Mouse (Mus musculus) CH12.LX (cell line): ENCODE results near the gene Itprip. TPM values are rescaled to one million over a fixed set of nuclear protein-coding genes. Genes with fewer than 3 reads are reported as not detected.

Source experiments
- DNase-seq: peaks from one replicate; pipeline ENCODE4 v3.0.0-alpha.2; 2013; ENCODE audit errors: extremely low read depth
- H3K27ac ChIP-seq: 2 replicates; pipeline ENCODE4 v1.5.1; 2012; ENCODE audit warnings: low read depth, mild to moderate bottlenecking, control low read depth, moderate library complexity; ENCODE audit not compliant: insufficient read depth
- H3K27me3 ChIP-seq: replicated peaks from 2 replicates; pipeline ENCODE3; 2012; ENCODE audit warnings: inconsistent platforms
- H3K36me3 ChIP-seq, 2 experiments: replicated peaks in 1 of 2; 2 replicates each; pipeline versions ENCODE3 to v1.6.1; 2012; ENCODE audit warnings: inconsistent platforms in 1 of 2, low read length in 1 of 2, mild to moderate bottlenecking in 1 of 2, mixed read lengths in 1 of 2, moderate library complexity in 1 of 2; ENCODE audit not compliant: control insufficient read depth in 1 of 2, insufficient read depth in 1 of 2
- H3K4me1 ChIP-seq, 2 experiments: 2 replicates each; pipeline ENCODE4 v1.6.1; 2012; ENCODE audit warnings: inconsistent platforms in 1 of 2, moderate library complexity in 1 of 2; ENCODE audit not compliant: insufficient read depth in 2 of 2, control insufficient read depth in 1 of 2
- H3K4me2 ChIP-seq: 2 replicates; pipeline ENCODE4 v1.6.1; 2012; ENCODE audit warnings: low read depth, mild to moderate bottlenecking, control low read depth; ENCODE audit not compliant: poor library complexity, insufficient read depth, severe bottlenecking
- H3K4me3 ChIP-seq, 3 experiments: fragments of 150-350 bp in 1 of 3; sonication (generic) in 1 of 3; replicated peaks in 1 of 3; 2 replicates each; pipeline versions ENCODE3 to v1.5.1; 2011 to 2012; ENCODE audit warnings: low read depth in 2 of 3, low read length in 2 of 3, mild to moderate bottlenecking in 2 of 3, moderate library complexity in 2 of 3, control low read depth in 1 of 3, improper control_type of control experiment in 1 of 3, inconsistent platforms in 1 of 3, mixed read lengths in 1 of 3; ENCODE audit not compliant: poor library complexity in 1 of 3
- H3K79me2 ChIP-seq: replicated peaks from 2 replicates; pipeline ENCODE4 v1.6.1; 2012; ENCODE audit warnings: mild to moderate bottlenecking, moderate library complexity; ENCODE audit not compliant: control insufficient read depth, poor library complexity, insufficient read depth, severe bottlenecking; ENCODE audit errors: extremely low read depth
- H3K9ac ChIP-seq: 2 replicates; pipeline ENCODE4 v1.6.1; 2012; ENCODE audit warnings: low read depth, mild to moderate bottlenecking, control low read depth, moderate library complexity; ENCODE audit not compliant: insufficient read depth
- H3K9me3 ChIP-seq: replicated peaks from 2 replicates; pipeline ENCODE3; 2012; ENCODE audit warnings: low read length, inconsistent platforms, mixed read lengths
- E2F4 ChIP-seq: IDR thresholded peaks from 2 replicates; pipeline ENCODE4 v1.6.1; 2011; ENCODE audit warnings: low read depth, low read length, improper control_type of control experiment; ENCODE audit not compliant: insufficient replicate concordance
- ELF1 ChIP-seq: IDR thresholded peaks from 2 replicates; pipeline ENCODE4 v1.6.1; 2014; ENCODE audit warnings: low read depth, mild to moderate bottlenecking, inconsistent platforms, low read length, improper control_type of control experiment
- EP300 ChIP-seq: IDR thresholded peaks from 2 replicates; pipeline ENCODE4 v1.6.1; 2011; ENCODE audit warnings: low read length, improper control_type of control experiment
- IRF4 ChIP-seq: IDR thresholded peaks from 2 replicates; pipeline ENCODE4 v1.6.1; 2014; ENCODE audit warnings: low read depth, mild to moderate bottlenecking, inconsistent platforms, low read length, improper control_type of control experiment
- JUND ChIP-seq: conservative IDR thresholded peaks from 2 replicates; pipeline ENCODE4 v1.6.1; 2011; ENCODE audit warnings: low read depth, low read length, improper control_type of control experiment
- KAT2A ChIP-seq: IDR thresholded peaks from 2 replicates; pipeline ENCODE4 v1.6.1; 2012; ENCODE audit warnings: low read length, improper control_type of control experiment, inconsistent platforms; ENCODE audit not compliant: insufficient replicate concordance
- MAFK ChIP-seq: IDR thresholded peaks from 2 replicates; pipeline ENCODE4 v1.6.1; 2011; ENCODE audit warnings: low read length, improper control_type of control experiment; ENCODE audit not compliant: insufficient replicate concordance
- MAZ ChIP-seq: IDR thresholded peaks from 2 replicates; pipeline ENCODE4 v1.6.1; 2012; ENCODE audit warnings: low read depth, mild to moderate bottlenecking, inconsistent platforms, low read length, improper control_type of control experiment, moderate library complexity
- MEF2A ChIP-seq: IDR thresholded peaks from 2 replicates; pipeline ENCODE4 v1.6.1; 2014; ENCODE audit warnings: low read depth, mild to moderate bottlenecking, inconsistent platforms, low read length, improper control_type of control experiment, borderline replicate concordance
- MYC ChIP-seq: IDR thresholded peaks from 2 replicates; pipeline ENCODE4 v1.6.1; 2011; ENCODE audit warnings: low read depth, mild to moderate bottlenecking, improper control_type of control experiment, low read length
- NELFE ChIP-seq: IDR thresholded peaks from 2 replicates; pipeline ENCODE4 v1.6.1; 2011; ENCODE audit warnings: low read depth, low read length, improper control_type of control experiment
- POLR2AphosphoS2 ChIP-seq: IDR thresholded peaks from 2 replicates; pipeline ENCODE4 v1.6.1; 2011; ENCODE audit warnings: low read depth, low read length, improper control_type of control experiment
- SIN3A ChIP-seq: IDR thresholded peaks from 2 replicates; pipeline ENCODE4 v1.6.1; 2012; ENCODE audit warnings: low read length, improper control_type of control experiment, inconsistent platforms
- TBP ChIP-seq: conservative IDR thresholded peaks from 2 replicates; pipeline ENCODE4 v1.6.1; 2011; ENCODE audit warnings: low read depth, low read length, improper control_type of control experiment
- USF1 ChIP-seq: IDR thresholded peaks from 2 replicates; pipeline ENCODE4 v1.6.1; 2014; ENCODE audit warnings: low read depth, mild to moderate bottlenecking, inconsistent platforms, low read length, improper control_type of control experiment
- USF2 ChIP-seq: conservative IDR thresholded peaks from 2 replicates; pipeline ENCODE4 v1.6.1; 2011; ENCODE audit warnings: low read depth, low read length, improper control_type of control experiment
- ZC3H11A ChIP-seq: IDR thresholded peaks from 2 replicates; pipeline ENCODE4 v1.6.1; 2012; ENCODE audit warnings: low read depth, mild to moderate bottlenecking, inconsistent platforms, low read length, improper control_type of control experiment
- ZMIZ1 ChIP-seq: IDR thresholded peaks from 2 replicates; pipeline ENCODE4 v1.6.1; 2012; ENCODE audit warnings: low read depth, mild to moderate bottlenecking, inconsistent platforms, low read length, improper control_type of control experiment
- dilution Hi-C: fragments of 300-500 bp; cut with MboI; formaldehyde crosslinking; loops from 2 replicates; pipeline ENCODE4 v1.14.3; 2020; ENCODE audit warnings: low sequenced_read_pairs; ENCODE audit not compliant: extremely low pct_unique_long_range_greater_than_20kb, extremely low pct_ligation_motif_present
- in situ Hi-C: fragments of 300-500 bp; cut with MboI; formaldehyde crosslinking; loops from 3 replicates; pipeline ENCODE4 v1.14.3; 2019; ENCODE audit warnings: low sequenced_read_pairs, low pct_ligation_motif_present, low pct_unique_long_range_greater_than_20kb, mixed read lengths
- polyA plus RNA-seq: library from polyadenylated mRNA; unstranded; fragments of >175 nt; gene quantifications from 2 replicates; pipeline ENCODE4 v1.2.1, GENCODE M21; 2012; ENCODE audit warnings: low read depth; ENCODE audit not compliant: insufficient read length
- total RNA-seq, 2 experiments: library from RNA; depleted of rRNA; stranded (reverse); fragments of 300-350 nt in 1 of 2; fragments of >200 nt in 1 of 2; gene quantifications; 2 replicates each; pipeline ENCODE4 v1.2.3; 2012 to 2014

Gene Itprip
- total and polyA plus RNA-seq, 3 experiments = 9.5 to 10.9 (median 9.9) TPM

- in situ Hi-C loops (loop anchor here (25.0 kb wide), 1 partner anchor 267 kb away; no protein-coding TSS in a partner anchor), dilution Hi-C loops (no loop called here)
- H3K4me3 ChIP-seq = no peak overlapping the region
- DNase-seq = no peak
- H3K4me1 ChIP-seq = no peaks in the 10 kb centered on the region
- no peaks in the 10 kb centered on the region for H3K27me3 ChIP-seq
- no peak overlapping the region for H3K4me2 ChIP-seq
- H3K36me3 ChIP-seq = no peaks in the 10 kb centered on the region
- no peak overlapping the region for H3K9ac ChIP-seq
- peaks cover 2% of the 10 kb centered on the region for H3K9me3 ChIP-seq
- TF ChIP-seq IRF4 (no peak), MYC (no peak), E2F4 (no peak), EP300 (no peak), USF2 (no peak)
- H3K79me2 ChIP-seq = no peaks in the 10 kb centered on the region
- H3K27ac ChIP-seq = no peak overlapping the region
Measured at GRCm38 (mm10) chr19:47929043-47929442, 9.9 kb upstream of the Itprip start.

DNA sequence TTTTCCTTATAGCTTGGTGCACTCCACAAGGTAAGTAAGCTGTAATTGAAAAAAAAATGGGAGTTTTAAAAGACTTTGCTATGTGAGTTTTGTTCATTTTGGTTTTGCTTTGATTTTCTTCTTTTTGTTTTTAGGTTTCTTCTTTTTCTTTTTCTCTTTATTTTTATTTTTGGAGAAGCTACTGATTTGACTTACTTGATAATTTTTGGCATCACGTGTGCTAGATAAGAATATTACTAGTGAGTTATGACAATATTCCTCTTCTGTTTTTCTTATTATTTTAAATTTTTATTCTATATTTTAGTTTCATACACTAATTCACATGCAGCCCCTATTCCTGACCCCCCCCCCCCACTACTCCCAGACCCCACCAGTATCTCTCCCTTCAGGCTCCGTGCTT lies 7.9 kb upstream of the Itprip start:
- no peaks in the 10 kb centered on the region for H3K36me3 ChIP-seq
- TF ChIP-seq SIN3A (no peak), ELF1 (no peak), ZC3H11A (no peak), KAT2A (no peak), MEF2A (no peak), NELFE (no peak), MAZ (no peak), E2F4 (no peak), JUND (no peak), MAFK (no peak), USF1 (no peak), POLR2AphosphoS2 (no peak), ZMIZ1 (no peak), TBP (no peak), USF2 (no peak)
- dilution Hi-C loops (no loop called here), in situ Hi-C loops (loop anchor here (25.0 kb wide), 1 partner anchor 265 kb away; no protein-coding TSS in a partner anchor)
- no peak overlapping the region for H3K4me2 ChIP-seq
- H3K27ac ChIP-seq = no peak overlapping the region
- no peak overlapping the region for H3K9ac ChIP-seq
- no peaks in the 10 kb centered on the region for H3K27me3 ChIP-seq
- no peaks in the 10 kb centered on the region for H3K4me1 ChIP-seq
- H3K9me3 ChIP-seq = peaks cover 2% of the 10 kb centered on the region
- no peak overlapping the region for H3K4me3 ChIP-seq
- H3K79me2 ChIP-seq = no peaks in the 10 kb centered on the region
- no peak for DNase-seq
